Mouse (Mus musculus) MEL (cell line): Measurements from ENCODE around the gene Abat. TPM values are rescaled to one million over a fixed set of nuclear protein-coding genes. Genes with fewer than 3 reads are reported as not detected.
"Not testable (repeated sequence)": the region's sequence is repeated elsewhere in the genome, so short reads cannot be mapped to it uniquely, and the experiment has no call there.

Experiments
- DNase-seq: peaks from one replicate; pipeline ENCODE4 v3.0.0; 2011; ENCODE audit warnings: low read depth, low spot score
- H3K27ac ChIP-seq: 2 replicates; pipeline ENCODE4 v1.5.1; 2012; ENCODE audit warnings: low read depth, mild to moderate bottlenecking, control low read depth, low read length, moderate library complexity; ENCODE audit not compliant: control insufficient read depth
- H3K27me3 ChIP-seq, 2 experiments: fragments of 150-350 bp in 1 of 2; sonication (generic) in 1 of 2; 2 replicates each; pipeline ENCODE4 v1.6.1; 2012; ENCODE audit warnings: low read length in 2 of 2, mild to moderate bottlenecking in 2 of 2, improper control_type of control experiment in 1 of 2, moderate library complexity in 1 of 2; ENCODE audit not compliant: insufficient read depth in 2 of 2, control insufficient read depth in 1 of 2
- H3K36me3 ChIP-seq, 2 experiments: 2 replicates each; pipeline ENCODE4 v1.6.1; 2012 to 2014; ENCODE audit warnings: low read length in 2 of 2, improper control_type of control experiment in 1 of 2, inconsistent platforms in 1 of 2, mild to moderate bottlenecking in 1 of 2; ENCODE audit not compliant: insufficient read depth in 2 of 2, control insufficient read depth in 1 of 2
- H3K4me1 ChIP-seq, 2 experiments: fragments of 150-350 bp in 1 of 2; sonication (generic) in 1 of 2; 2 replicates each; pipeline ENCODE4 v1.6.1; 2012; ENCODE audit warnings: low read length in 2 of 2, improper control_type of control experiment in 1 of 2, mild to moderate bottlenecking in 1 of 2; ENCODE audit not compliant: insufficient read depth in 2 of 2, control insufficient read depth in 1 of 2
- H3K4me3 ChIP-seq, 2 experiments: fragments of 150-350 bp in 1 of 2; sonication (generic) in 1 of 2; 2 replicates each; pipeline ENCODE4 v1.5.1; 2012; ENCODE audit warnings: low read depth in 2 of 2, low read length in 2 of 2, mild to moderate bottlenecking in 2 of 2, moderate library complexity in 2 of 2, control low read depth in 1 of 2, improper control_type of control experiment in 1 of 2; ENCODE audit not compliant: control insufficient read depth in 1 of 2, insufficient read depth in 1 of 2
- H3K79me2 ChIP-seq: 2 replicates; pipeline ENCODE4 v1.6.1; 2012; ENCODE audit warnings: mild to moderate bottlenecking, low read length, moderate library complexity; ENCODE audit not compliant: control insufficient read depth, poor library complexity, insufficient read depth
- H3K9ac ChIP-seq: 2 replicates; pipeline ENCODE4 v1.6.1; 2012; ENCODE audit warnings: low read depth, mild to moderate bottlenecking, control low read depth, low read length, moderate library complexity; ENCODE audit not compliant: control insufficient read depth, poor library complexity, severe bottlenecking
- H3K9me3 ChIP-seq: fragments of 150-350 bp; sonication (generic); replicated peaks from 2 replicates; pipeline ENCODE4 v1.6.1; 2012; ENCODE audit warnings: mild to moderate bottlenecking, low read length, improper control_type of control experiment, moderate library complexity; ENCODE audit not compliant: insufficient read depth
- HCFC1 ChIP-seq: IDR thresholded peaks from 2 replicates; pipeline ENCODE4 v1.6.1; 2012; ENCODE audit warnings: low read depth, mild to moderate bottlenecking, inconsistent platforms, low read length, improper control_type of control experiment, moderate library complexity
- MYB ChIP-seq: IDR thresholded peaks from 2 replicates; pipeline ENCODE4 v1.6.1; 2011; ENCODE audit warnings: mild to moderate bottlenecking, low read depth, low read length, improper control_type of control experiment
- NRF1 ChIP-seq: IDR thresholded peaks from 2 replicates; pipeline ENCODE4 v1.6.1; 2014; ENCODE audit warnings: low read depth, mild to moderate bottlenecking, inconsistent platforms, low read length, improper control_type of control experiment, moderate library complexity; ENCODE audit not compliant: poor library complexity, insufficient read depth, severe bottlenecking
- POLR2A ChIP-seq, 2 experiments: IDR thresholded peaks; 2 replicates each; pipeline ENCODE4 v1.6.1; 2011 to 2012; ENCODE audit warnings: low read length in 2 of 2, mild to moderate bottlenecking in 2 of 2, control low read depth in 1 of 2, improper control_type of control experiment in 1 of 2, low read depth in 1 of 2, moderate library complexity in 1 of 2; ENCODE audit not compliant: control insufficient read depth in 1 of 2, insufficient read depth in 1 of 2, poor library complexity in 1 of 2
- POLR2AphosphoS5 ChIP-seq: IDR thresholded peaks from 2 replicates; pipeline ENCODE4 v1.6.1; 2012; ENCODE audit warnings: low read depth, borderline replicate concordance, mild to moderate bottlenecking, inconsistent platforms, low read length, moderate library complexity, mixed read lengths
- polyA plus RNA-seq, 2 experiments: library from polyadenylated mRNA; stranded (reverse) in 1 of 2; unstranded in 1 of 2; fragments of >175 nt in 1 of 2; fragments of >200 nt in 1 of 2; gene quantifications; 2 replicates each; pipeline versions ENCODE4 v1.2.1 to v1.2.4; 2012; ENCODE audit warnings: low replicate concordance in 2 of 2, low read depth in 1 of 2; ENCODE audit not compliant: insufficient read length in 2 of 2, insufficient read depth in 1 of 2, missing spikeins in 1 of 2
- total RNA-seq: library from RNA; depleted of rRNA; stranded (reverse); fragments of 300-350 nt; gene quantifications from 2 replicates; pipeline ENCODE4 v1.2.3, GENCODE M21; 2012

The Abat gene
- total and polyA plus RNA-seq, 3 experiments: 0.27 to 0.77 TPM; not detected in 1

GRCm38 (mm10) chr16:8549506-8549905 is 36.3 kb downstream of the Abat start:
- no peaks in the 10 kb centered on the region for H3K36me3 ChIP-seq
- no peak overlapping the region for H3K27ac ChIP-seq
- no peak overlapping the region for H3K9ac ChIP-seq
- no peak overlapping the region for H3K4me3 ChIP-seq
- TF ChIP-seq NRF1 (no peak), POLR2AphosphoS5 (no peak), POLR2A (IDR thresholded peaks at IDR 0.05; ENCODE audit: control insufficient read depth in 1 of 2, insufficient read depth in 1 of 2, low read depth in 1 of 2, low read length in 2 of 2, poor library complexity in 1 of 2) (no peak), MYB (no peak)
- DNase-seq: peak; percentile 42
- H3K9me3 ChIP-seq: no peaks in the 10 kb centered on the region
- H3K27me3 ChIP-seq: peaks cover 0 to 6% of the 10 kb centered on the region in 2 experiments; a peak in 3 of 4 replicates
- H3K4me1 ChIP-seq: no peaks in the 10 kb centered on the region
- no peaks in the 10 kb centered on the region for H3K79me2 ChIP-seq

DNA sequence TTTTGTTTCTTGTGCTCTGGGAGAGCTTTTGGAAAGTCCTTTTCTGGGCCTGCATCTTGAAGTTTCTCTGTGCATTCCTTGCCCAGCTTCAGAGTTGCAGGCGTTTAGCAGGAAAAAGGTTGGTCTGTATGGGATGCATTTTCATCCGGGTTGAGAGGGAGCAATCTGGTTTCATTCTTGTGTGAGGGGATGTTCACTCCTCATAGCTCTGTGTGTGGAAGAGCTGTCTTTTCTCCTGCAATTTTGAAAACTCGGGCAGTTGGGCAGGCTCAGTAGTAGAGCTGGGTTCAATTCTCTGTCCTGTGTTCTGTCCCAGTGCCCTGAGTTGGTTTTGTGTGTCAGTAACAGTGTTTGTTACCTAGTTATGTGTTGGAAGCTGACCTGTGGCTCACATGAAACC is 41.1 kb downstream of the Abat start:
- TF ChIP-seq HCFC1: no peak
- Histone ChIP-seq H3K4me3 (no peak overlapping the region), H3K9me3 (no peaks in the 10 kb centered on the region), H3K27ac (no peak overlapping the region), H3K9ac (no peak overlapping the region), H3K27me3 (peaks cover 0 to 6% of the 10 kb centered on the region in 2 experiments; a peak in 3 of 4 replicates), H3K4me1 (no peaks in the 10 kb centered on the region), H3K36me3 (no peaks in the 10 kb centered on the region), H3K79me2 (no peaks in the 10 kb centered on the region)
- no peak for DNase-seq

DNA sequence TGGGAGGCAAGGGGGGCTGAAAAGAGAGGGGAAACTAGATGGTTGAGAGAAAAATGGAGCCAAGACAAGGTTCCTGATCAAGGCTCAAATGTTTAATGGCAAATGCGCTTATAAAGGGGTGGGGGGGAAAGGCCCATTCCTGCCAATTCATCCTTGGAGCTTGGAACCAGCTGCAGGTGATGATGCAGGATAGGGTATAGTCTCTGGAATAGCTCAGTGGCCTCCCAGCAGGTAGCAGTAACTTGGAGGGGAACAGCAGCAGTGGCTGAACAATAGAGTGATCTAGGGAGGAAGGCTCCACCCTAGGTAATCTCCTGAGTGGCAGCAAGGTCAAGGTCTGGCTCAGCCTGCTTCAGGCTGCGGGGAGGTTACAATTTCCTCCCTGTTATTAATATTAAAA is 41.5 kb downstream of the Abat start:
- not testable (repeated sequence) for H3K4me1 ChIP-seq, H3K36me3 ChIP-seq, H3K27ac ChIP-seq, H3K9me3 ChIP-seq, H3K79me2 ChIP-seq, H3K9ac ChIP-seq, H3K4me3 ChIP-seq, H3K27me3 ChIP-seq, DNase-seq

DNA sequence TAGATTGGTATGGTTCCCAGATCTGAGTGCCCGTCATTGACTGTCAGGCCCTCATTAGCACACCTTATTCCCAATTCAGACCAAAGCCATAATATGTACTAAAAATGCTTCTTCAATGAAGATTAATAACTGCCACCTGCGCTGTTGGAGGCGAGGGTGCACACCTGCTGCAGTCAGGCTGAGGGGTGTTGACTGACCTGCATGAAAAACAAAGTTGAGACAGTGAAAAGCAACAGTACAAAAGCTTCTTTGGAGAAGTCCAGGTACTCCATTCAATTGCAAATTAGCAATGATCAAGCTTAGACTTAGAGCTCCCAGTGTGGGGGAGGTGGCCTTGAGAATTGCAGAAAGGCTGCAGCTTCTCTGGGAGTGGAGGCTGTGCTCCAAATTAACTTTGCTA is 42.1 kb downstream of the Abat start:
- DNase-seq, H3K79me2 ChIP-seq, H3K36me3 ChIP-seq, H3K4me1 ChIP-seq, H3K27me3 ChIP-seq, H3K9me3 ChIP-seq, H3K27ac ChIP-seq, H3K9ac ChIP-seq, H3K4me3 ChIP-seq: not testable (repeated sequence)
